Mouse (Mus musculus): ENCODE results near the gene Reps2. TPM values are rescaled to one million over a fixed set of nuclear protein-coding genes. Genes with fewer than 3 reads are reported as not detected.

The Reps2 gene
- total and polyA plus RNA-seq, 2 experiments: 3.0 to 18.5 TPM

GRCm38 (mm10) chrX:162554513-162554912, 88.9 kb downstream of the Reps2 start:
- Histone ChIP-seq H3K4me3 (ENCODE audit: insufficient read depth, low read depth, low read length) (no peak overlapping the region), H3K27me3 (ENCODE audit: control insufficient read depth, insufficient read depth, low read length) (no peaks in the 10 kb centered on the region), H3K9ac (ENCODE audit: low read depth, low read length) (no peak overlapping the region), H3K4me1 (ENCODE audit: control insufficient read depth, insufficient read depth, low read length) (peaks cover 4% of the 10 kb centered on the region; the same call in 1 of the 2 replicates), H3K36me3 (ENCODE audit: control insufficient read depth, insufficient read depth, low read length) (no peaks in the 10 kb centered on the region; the same call in 1 of the 2 replicates), H3K79me2 (ENCODE audit: control insufficient read depth, insufficient read depth, low read length) (no peaks in the 10 kb centered on the region), H3K27ac (replicated peaks; ENCODE audit: insufficient read depth, low read depth, low read length) (no peak overlapping the region)
- TF ChIP-seq CTCF (IDR thresholded peaks at IDR 0.05; ENCODE audit: low read depth, low read length) (no peak), POLR2A (IDR thresholded peaks at IDR 0.05; ENCODE audit: extremely low read depth, insufficient read depth, low read length) (no peak)
- 64% methylated on average over 3 of the region's 3 CpGs for WGBS
- DNase-seq (ENCODE audit: extremely low read depth, low read depth, low spot score): peak; percentile 46

DNA sequence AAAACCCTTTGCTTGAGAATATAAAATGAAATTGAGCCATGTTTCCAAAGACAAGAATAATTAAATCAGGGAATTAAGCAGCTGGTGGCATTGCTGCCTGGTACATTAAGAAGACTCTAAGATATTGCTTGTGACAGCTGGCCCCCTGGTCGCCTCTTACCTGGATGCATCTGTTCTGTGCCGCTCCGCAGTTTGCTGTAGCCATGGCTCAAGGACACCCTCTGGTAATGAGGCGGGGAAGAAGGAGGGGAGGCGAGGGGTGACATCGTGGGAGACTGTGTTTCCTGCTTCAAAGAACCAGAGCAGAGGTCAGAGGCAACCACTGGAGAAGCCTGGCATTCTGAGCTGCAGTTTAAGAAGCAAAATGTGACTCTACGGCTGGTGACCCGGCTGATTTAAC, 91.1 kb downstream of the Reps2 start:
- Histone ChIP-seq H3K4me3 (ENCODE audit: insufficient read depth, low read depth, low read length) (no peak overlapping the region), H3K36me3 (ENCODE audit: control insufficient read depth, insufficient read depth, low read length) (no peaks in the 10 kb centered on the region; the same call in 1 of the 2 replicates), H3K27me3 (ENCODE audit: control insufficient read depth, insufficient read depth, low read length) (no peaks in the 10 kb centered on the region), H3K4me1 (ENCODE audit: control insufficient read depth, insufficient read depth, low read length) (peaks cover 4% of the 10 kb centered on the region; the same call in 1 of the 2 replicates), H3K9ac (ENCODE audit: low read depth, low read length) (no peak overlapping the region), H3K79me2 (ENCODE audit: control insufficient read depth, insufficient read depth, low read length) (no peaks in the 10 kb centered on the region), H3K27ac (replicated peaks; ENCODE audit: insufficient read depth, low read depth, low read length) (no peak overlapping the region)
- no peak for DNase-seq (ENCODE audit: extremely low read depth, low read depth, low spot score)
- TF ChIP-seq CTCF (IDR thresholded peaks at IDR 0.05; ENCODE audit: low read depth, low read length) (no peak), POLR2A (IDR thresholded peaks at IDR 0.05; ENCODE audit: extremely low read depth, insufficient read depth, low read length) (no peak)
- 67% methylated on average over 8 of the region's 8 CpGs for WGBS

DNA sequence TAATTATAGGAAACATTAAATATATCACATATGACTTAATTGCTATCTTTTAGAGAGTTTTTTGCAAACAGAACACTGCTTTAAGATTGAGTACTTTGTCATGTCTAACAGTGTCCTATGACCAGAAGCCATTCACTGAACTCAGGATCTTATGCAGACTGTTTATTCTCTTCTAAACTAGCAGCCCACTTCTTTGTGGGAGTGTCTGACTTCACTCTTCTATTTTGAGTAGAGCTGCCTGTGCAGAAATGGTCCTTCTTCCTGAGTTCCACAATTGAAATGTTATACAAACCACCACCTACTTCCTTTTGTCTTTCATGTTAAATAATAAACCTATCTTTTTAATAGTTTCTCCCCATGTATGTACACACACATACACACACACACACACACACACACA, 98.4 kb downstream of the Reps2 start:
- no peak overlapping the region for H3K27ac ChIP-seq (replicated peaks; ENCODE audit: insufficient read depth, low read depth, low read length)

DNA sequence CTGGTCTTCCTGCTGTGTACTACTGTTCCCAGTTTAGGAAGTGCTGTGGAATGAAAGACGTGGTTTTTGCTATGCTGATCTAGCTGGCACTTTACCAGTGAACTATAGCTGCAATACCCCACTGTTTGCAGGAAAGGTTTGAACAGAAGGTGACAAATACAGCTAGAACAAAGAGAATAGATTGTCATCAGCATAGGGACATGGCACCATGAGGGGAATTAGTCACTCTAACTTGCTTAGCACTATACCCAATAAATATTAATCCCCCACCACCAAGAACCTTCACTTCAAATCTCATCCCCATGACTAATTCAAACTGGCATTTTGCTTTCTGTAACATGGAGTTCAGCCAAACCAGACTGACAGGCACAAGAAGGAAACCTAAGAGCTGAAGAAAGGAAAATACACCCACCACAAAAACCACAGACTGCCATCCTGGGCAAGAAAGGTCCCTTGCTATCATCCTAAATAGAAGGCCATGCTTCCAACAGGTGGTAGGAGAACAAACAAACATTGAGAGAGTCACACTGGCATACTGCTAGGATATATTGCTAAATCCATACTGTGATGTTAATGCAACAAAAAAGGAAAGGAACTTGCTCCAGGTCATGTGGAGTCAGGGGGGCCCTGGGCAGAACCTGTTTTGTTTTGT, 100.7 kb downstream of the Reps2 start:
- Histone ChIP-seq H3K4me3 (ENCODE audit: insufficient read depth, low read depth, low read length) (no peak overlapping the region), H3K4me1 (ENCODE audit: control insufficient read depth, insufficient read depth, low read length) (no peaks in the 10 kb centered on the region), H3K79me2 (ENCODE audit: control insufficient read depth, insufficient read depth, low read length) (no peaks in the 10 kb centered on the region), H3K36me3 (ENCODE audit: control insufficient read depth, insufficient read depth, low read length) (no peaks in the 10 kb centered on the region), H3K27me3 (ENCODE audit: control insufficient read depth, insufficient read depth, low read length) (no peaks in the 10 kb centered on the region), H3K9ac (ENCODE audit: low read depth, low read length) (no peak overlapping the region), H3K27ac (replicated peaks; ENCODE audit: insufficient read depth, low read depth, low read length) (no peak overlapping the region)
- DNase-seq (ENCODE audit: extremely low read depth, low read depth, low spot score): no peak
- 75% methylated on average over 1 of the region's 1 CpGs for WGBS
- no peak for TF ChIP-seq CTCF (IDR thresholded peaks at IDR 0.05; ENCODE audit: low read depth, low read length)
- no peak for TF ChIP-seq POLR2A (IDR thresholded peaks at IDR 0.05; ENCODE audit: extremely low read depth, insufficient read depth, low read length)

More for the DNA sequence above, 98.4 kb downstream of the Reps2 start:
- no peak for DNase-seq (ENCODE audit: extremely low read depth, low read depth, low spot score)
- TF ChIP-seq CTCF (IDR thresholded peaks at IDR 0.05; ENCODE audit: low read depth, low read length): no peak
- TF ChIP-seq POLR2A (IDR thresholded peaks at IDR 0.05; ENCODE audit: extremely low read depth, insufficient read depth, low read length): no peak
- Histone ChIP-seq H3K36me3 (ENCODE audit: control insufficient read depth, insufficient read depth, low read length) (no peaks in the 10 kb centered on the region; the same call in 1 of the 2 replicates), H3K4me1 (ENCODE audit: control insufficient read depth, insufficient read depth, low read length) (no peaks in the 10 kb centered on the region), H3K4me3 (ENCODE audit: insufficient read depth, low read depth, low read length) (no peak overlapping the region), H3K27me3 (ENCODE audit: control insufficient read depth, insufficient read depth, low read length) (no peaks in the 10 kb centered on the region), H3K79me2 (ENCODE audit: control insufficient read depth, insufficient read depth, low read length) (no peaks in the 10 kb centered on the region), H3K9ac (ENCODE audit: low read depth, low read length) (no peak overlapping the region)

DNA sequence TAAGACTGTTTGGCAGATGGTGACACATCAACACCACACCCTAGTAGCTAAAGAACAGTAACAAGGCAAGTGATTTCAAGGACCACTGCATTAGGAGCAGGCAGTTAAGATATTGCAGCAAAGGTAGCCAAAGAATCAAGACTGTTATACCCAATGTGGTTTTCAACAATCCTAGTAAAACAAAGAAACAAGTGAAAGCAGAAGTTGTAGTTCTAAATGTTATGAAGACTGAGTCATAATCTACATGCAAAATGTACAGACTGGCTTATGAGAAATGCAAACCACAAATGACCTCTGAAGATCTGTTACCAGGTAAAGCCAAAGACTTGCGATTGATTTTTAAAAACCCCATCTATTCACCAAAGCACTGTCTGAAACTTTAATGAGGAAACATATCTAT, 101.5 kb downstream of the Reps2 start:
- Histone ChIP-seq H3K79me2 (ENCODE audit: control insufficient read depth, insufficient read depth, low read length) (no peaks in the 10 kb centered on the region), H3K36me3 (ENCODE audit: control insufficient read depth, insufficient read depth, low read length) (no peaks in the 10 kb centered on the region), H3K27ac (replicated peaks; ENCODE audit: insufficient read depth, low read depth, low read length) (no peak overlapping the region), H3K4me1 (ENCODE audit: control insufficient read depth, insufficient read depth, low read length) (no peaks in the 10 kb centered on the region), H3K9ac (ENCODE audit: low read depth, low read length) (no peak overlapping the region), H3K4me3 (ENCODE audit: insufficient read depth, low read depth, low read length) (no peak overlapping the region), H3K27me3 (ENCODE audit: control insufficient read depth, insufficient read depth, low read length) (no peaks in the 10 kb centered on the region)
- DNase-seq (ENCODE audit: extremely low read depth, low read depth, low spot score): no peak
- 90% methylated on average over 1 of the region's 1 CpGs for WGBS
- TF ChIP-seq CTCF (IDR thresholded peaks at IDR 0.05; ENCODE audit: low read depth, low read length) (no peak), POLR2A (IDR thresholded peaks at IDR 0.05; ENCODE audit: extremely low read depth, insufficient read depth, low read length) (no peak)

DNA sequence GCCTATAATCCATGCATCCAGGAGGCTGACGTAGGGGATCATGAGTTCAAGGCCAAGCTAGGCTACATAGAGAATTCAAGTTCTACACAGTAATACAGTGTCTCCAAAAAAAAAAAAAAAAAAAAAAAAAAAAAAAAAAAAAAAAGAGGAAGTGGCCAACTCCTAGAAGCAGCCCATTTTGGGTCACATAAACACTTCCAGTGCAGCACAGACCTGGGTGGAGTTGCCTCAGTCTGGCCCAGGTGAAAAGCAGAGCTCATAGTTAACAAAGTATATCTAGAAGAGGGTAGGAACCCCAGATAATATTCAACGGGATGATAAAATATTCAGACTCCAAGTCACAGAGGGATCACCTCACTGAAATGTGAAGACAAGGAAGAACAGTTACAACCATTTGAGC, 112.4 kb downstream of the Reps2 start:
- Histone ChIP-seq H3K27ac (replicated peaks; ENCODE audit: insufficient read depth, low read depth, low read length) (no peak overlapping the region), H3K36me3 (ENCODE audit: control insufficient read depth, insufficient read depth, low read length) (no peaks in the 10 kb centered on the region), H3K79me2 (ENCODE audit: control insufficient read depth, insufficient read depth, low read length) (no peaks in the 10 kb centered on the region), H3K4me1 (ENCODE audit: control insufficient read depth, insufficient read depth, low read length) (no peaks in the 10 kb centered on the region), H3K27me3 (ENCODE audit: control insufficient read depth, insufficient read depth, low read length) (no peaks in the 10 kb centered on the region), H3K4me3 (ENCODE audit: insufficient read depth, low read depth, low read length) (no peak overlapping the region), H3K9ac (ENCODE audit: low read depth, low read length) (no peak overlapping the region)
- WGBS: 83% methylated on average over 2 of the region's 2 CpGs
- TF ChIP-seq POLR2A (IDR thresholded peaks at IDR 0.05; ENCODE audit: extremely low read depth, insufficient read depth, low read length) (no peak), CTCF (IDR thresholded peaks at IDR 0.05; ENCODE audit: low read depth, low read length) (no peak)
- DNase-seq (ENCODE audit: extremely low read depth, low read depth, low spot score): no peak
